Mouse (Mus musculus) lung, postnatal 0 days (tissue): ENCODE results near the gene Rmnd5a. TPM values are rescaled to one million over a fixed set of nuclear protein-coding genes. Genes with fewer than 3 reads are reported as not detected.

Source experiments
- ATAC-seq: fragments of 200-750 bp; cut with Nextera tagmentation; 2 replicates; pipeline ENCODE4 v1.8.0; 2017; ENCODE audit warnings: moderate library complexity
- DNase-seq: peaks from one replicate; pipeline ENCODE4 v3.0.0-alpha.2; 2016; ENCODE audit warnings: low spot score
- H3K27ac ChIP-seq: fragments of 300-500 bp; sonication (generic); 2 replicates; pipeline ENCODE4 v1.5.1; 2014; ENCODE audit warnings: antibody characterized with exemption, mild to moderate bottlenecking, low read length, mixed read lengths
- H3K27me3 ChIP-seq: fragments of 300-500 bp; sonication (generic); replicated peaks from 2 replicates; pipeline ENCODE4 v1.6.1; 2014; ENCODE audit warnings: low read length, mixed read lengths; ENCODE audit not compliant: insufficient read depth
- H3K36me3 ChIP-seq: fragments of 300-500 bp; sonication (generic); 2 replicates; pipeline ENCODE4 v1.6.1; 2014; ENCODE audit warnings: low read length, mixed read lengths; ENCODE audit not compliant: insufficient read depth
- H3K4me1 ChIP-seq: fragments of 300-500 bp; sonication (generic); 2 replicates; pipeline ENCODE4 v1.6.1; 2014; ENCODE audit warnings: antibody characterized with exemption, low read depth, low read length, mixed read lengths; ENCODE audit not compliant: insufficient read depth
- H3K4me2 ChIP-seq: fragments of 300-500 bp; sonication (generic); replicated peaks from 2 replicates; pipeline ENCODE4 v1.6.1; 2014; ENCODE audit warnings: low read depth, mild to moderate bottlenecking, low read length, moderate library complexity, mixed read lengths
- H3K4me3 ChIP-seq: fragments of 300-500 bp; sonication (generic); 2 replicates; pipeline ENCODE4 v1.5.1; 2014; ENCODE audit warnings: low read depth, low read length
- H3K9ac ChIP-seq: fragments of 300-500 bp; sonication (generic); replicated peaks from 2 replicates; pipeline ENCODE4 v1.6.1; 2014; ENCODE audit warnings: low read depth, mild to moderate bottlenecking
- H3K9me3 ChIP-seq: fragments of 300-500 bp; sonication (generic); 2 replicates; pipeline ENCODE4 v1.6.1; 2016; ENCODE audit warnings: low read length, mixed read lengths
- CTCF ChIP-seq: IDR thresholded peaks from 2 replicates; pipeline ENCODE4 v1.5.1; 2016; ENCODE audit warnings: antibody characterized with exemption, mild to moderate bottlenecking
- EP300 ChIP-seq: IDR thresholded peaks from 2 replicates; pipeline ENCODE4 v1.6.1; 2016; ENCODE audit warnings: antibody characterized with exemption, mild to moderate bottlenecking, control low read depth
- WGBS: fragments of 180-500 bp; shearing (Covaris S2); extraction: QIAGEN DNeasy Blood & Tissue Kit; methylation state at CpG from one replicate; pipeline ENCODE4 v1.1.7; 2014; 5-methylcytosine and 5-hydroxymethylcytosine counted together
- polyA plus RNA-seq: library from polyadenylated mRNA; unstranded; fragments of >200 nt; fragmentation: Nextera tagmentation; extraction: Ambion mirVana; gene quantifications from 2 replicates; pipeline ENCODE4 v1.2.1, GENCODE M21; 2015

The Rmnd5a gene
- polyA plus RNA-seq, 1 experiment from 2014 or later = 12.5 TPM

- no peaks in the 10 kb centered on the region for H3K4me1 ChIP-seq
- no peak overlapping the region for H3K27ac ChIP-seq
- no peak overlapping the region for H3K4me3 ChIP-seq
- H3K27me3 ChIP-seq = no peaks in the 10 kb centered on the region
- H3K9ac ChIP-seq = no peak overlapping the region
- H3K36me3 ChIP-seq = no peaks in the 10 kb centered on the region
- ATAC-seq (no peak), DNase-seq (no peak)
- WGBS = 78% methylated on average over 5 of the region's 5 CpGs
- no peaks in the 10 kb centered on the region for H3K9me3 ChIP-seq
- TF ChIP-seq CTCF = no peak
- TF ChIP-seq EP300 = no peak
- H3K4me2 ChIP-seq = no peak overlapping the region
Measured at GRCm38 (mm10) chr6:71372041-71372720, 68.3 kb downstream of the Rmnd5a start.

GRCm38 (mm10) chr6:71371085-71371605 is 69.3 kb downstream of the Rmnd5a start:
- H3K4me1 ChIP-seq = no peaks in the 10 kb centered on the region
- 70% methylated on average over 5 of the region's 5 CpGs for WGBS
- TF ChIP-seq EP300 (no peak), CTCF (no peak)

DNA sequence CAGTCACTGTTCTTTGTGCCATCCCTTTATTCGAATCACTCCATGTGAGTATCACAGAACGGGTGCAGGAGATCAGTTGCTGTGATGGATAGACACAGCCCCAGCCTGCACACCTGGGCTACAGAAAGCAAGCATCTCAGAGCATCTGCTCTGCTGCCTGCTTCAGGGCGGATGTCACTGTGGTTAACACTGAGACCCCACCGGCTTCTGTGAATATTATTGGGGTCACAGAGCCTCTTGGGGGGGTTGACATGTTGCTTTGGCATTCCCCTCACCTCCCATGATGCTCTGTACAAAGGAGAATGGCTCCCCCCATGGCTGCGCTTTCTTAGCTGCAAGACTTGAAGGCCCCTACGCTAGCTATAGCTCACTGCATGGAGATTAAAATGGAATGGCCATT is 71.0 kb downstream of the Rmnd5a start:
- H3K9me3 ChIP-seq = no peaks in the 10 kb centered on the region
- no peak overlapping the region for H3K4me3 ChIP-seq
- ATAC-seq (no peak), DNase-seq (no peak)
- TF ChIP-seq CTCF (no peak), EP300 (no peak)
- H3K4me1 ChIP-seq = no peaks in the 10 kb centered on the region
- no peak overlapping the region for H3K9ac ChIP-seq
- 89% methylated on average over 6 of the region's 6 CpGs for WGBS
- H3K27ac ChIP-seq = no peak overlapping the region
- H3K27me3 ChIP-seq = no peaks in the 10 kb centered on the region
- no peak overlapping the region for H3K4me2 ChIP-seq
- no peaks in the 10 kb centered on the region for H3K36me3 ChIP-seq

More at GRCm38 (mm10) chr6:71371085-71371605, 69.3 kb downstream of the Rmnd5a start:
- Histone ChIP-seq H3K9me3 (no peaks in the 10 kb centered on the region), H3K9ac (no peak overlapping the region), H3K4me3 (no peak overlapping the region), H3K27ac (no peak overlapping the region), H3K36me3 (no peaks in the 10 kb centered on the region), H3K4me2 (no peak overlapping the region), H3K27me3 (no peaks in the 10 kb centered on the region)
- ATAC-seq = no peak
- no peak for DNase-seq

GRCm38 (mm10) chr6:71363995-71364394 is 76.4 kb downstream of the Rmnd5a start:
- H3K9ac ChIP-seq = no peak overlapping the region
- WGBS = 66% methylated on average over 2 of the region's 2 CpGs
- no peaks in the 10 kb centered on the region for H3K9me3 ChIP-seq
- DNase-seq = no peak
- H3K4me2 ChIP-seq = no peak overlapping the region
- H3K27ac ChIP-seq = no peak overlapping the region
- H3K36me3 ChIP-seq = no peaks in the 10 kb centered on the region
- H3K4me3 ChIP-seq = no peak overlapping the region
- TF ChIP-seq CTCF (no peak), EP300 (no peak)
- no peaks in the 10 kb centered on the region for H3K27me3 ChIP-seq
- H3K4me1 ChIP-seq = no peaks in the 10 kb centered on the region
- no peak for ATAC-seq

GRCm38 (mm10) chr6:71361156-71361670 is 79.2 kb downstream of the Rmnd5a start:
- TF ChIP-seq EP300 (no peak), CTCF (no peak)
- Histone ChIP-seq H3K4me1 (no peaks in the 10 kb centered on the region), H3K27me3 (no peaks in the 10 kb centered on the region), H3K4me3 (no peak overlapping the region), H3K9ac (no peak overlapping the region), H3K36me3 (no peaks in the 10 kb centered on the region), H3K9me3 (no peaks in the 10 kb centered on the region), H3K27ac (no peak overlapping the region), H3K4me2 (no peak overlapping the region)
- ATAC-seq (no peak), DNase-seq (no peak)
- WGBS = 73% methylated on average over 10 of the region's 10 CpGs

DNA sequence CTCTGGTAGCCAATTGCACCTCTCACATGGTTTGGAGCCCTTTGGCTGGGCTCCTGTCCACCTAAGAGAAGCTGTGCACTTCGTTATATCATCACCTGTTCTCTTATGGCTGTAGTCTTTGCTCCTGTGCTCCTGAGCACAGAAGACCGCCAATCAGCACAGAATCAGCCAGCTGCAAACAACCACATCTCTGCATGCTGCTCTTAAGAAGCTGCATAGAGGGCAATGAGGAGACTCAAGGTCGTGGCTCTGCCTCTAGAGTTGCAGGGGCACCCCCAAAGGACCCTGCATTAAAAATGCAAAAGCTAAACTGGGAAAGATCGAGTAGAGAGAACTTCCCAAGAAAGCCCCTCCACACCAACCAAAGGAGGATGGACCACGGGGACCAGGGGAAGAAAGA is 79.7 kb downstream of the Rmnd5a start:
- H3K27ac ChIP-seq = no peak overlapping the region
- H3K4me1 ChIP-seq = no peaks in the 10 kb centered on the region
- no peak overlapping the region for H3K4me2 ChIP-seq
- DNase-seq (no peak), ATAC-seq (no peak)
- 67% methylated on average over 5 of the region's 5 CpGs for WGBS
- TF ChIP-seq EP300 = no peak
- no peak for TF ChIP-seq CTCF
- H3K9me3 ChIP-seq = no peaks in the 10 kb centered on the region
- H3K36me3 ChIP-seq = no peaks in the 10 kb centered on the region
- no peak overlapping the region for H3K4me3 ChIP-seq
- H3K9ac ChIP-seq = no peak overlapping the region
- no peaks in the 10 kb centered on the region for H3K27me3 ChIP-seq
